Mouse (Mus musculus): ENCODE data around the gene Gm45015. TPM values are rescaled to one million over a fixed set of nuclear protein-coding genes. Genes with fewer than 3 reads are reported as not detected.
A peak's percentile ranks its signal among the peaks of the same experiment; 100 is the strongest.
"Not testable (repeated sequence)": the region's sequence is repeated elsewhere in the genome, so short reads cannot be mapped to it uniquely, and the experiment has no call there.

Gm45015 gene
- total and polyA plus RNA-seq, 3 experiments: not detected

DNA sequence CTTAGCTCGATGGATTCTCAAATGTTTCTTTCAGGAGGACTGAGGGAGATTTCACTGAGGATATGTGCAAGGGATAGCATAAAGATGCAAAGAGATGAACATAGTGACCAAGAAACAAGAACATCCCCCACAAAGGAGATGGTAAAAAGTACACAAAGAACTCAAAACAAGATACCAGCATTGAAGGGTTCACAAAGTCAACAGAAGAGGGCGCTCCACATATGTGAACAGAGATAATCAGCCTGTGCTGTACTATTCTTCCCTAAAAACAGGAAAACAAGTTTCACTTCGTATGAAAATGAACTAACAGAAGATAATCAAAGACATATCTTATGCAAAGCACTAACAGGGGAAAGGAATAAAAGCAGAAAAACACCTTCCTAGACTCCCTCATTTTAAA, 24.1 kb downstream of the Gm45015 start (continued):
- no peak for TF ChIP-seq UBTF (IDR thresholded peaks at IDR 0.05; ENCODE audit: borderline replicate concordance, insufficient read depth, low read depth, low read length)
- peak; percentile 77 for TF ChIP-seq SMC3 (IDR thresholded peaks at IDR 0.05; ENCODE audit: low read depth, low read length)
- no peak for TF ChIP-seq POLR2A (IDR thresholded peaks at IDR 0.05; ENCODE audit: control insufficient read depth in 1 of 2, insufficient read depth in 1 of 2, low read depth in 1 of 2, low read length in 2 of 2, poor library complexity in 1 of 2)
- TF ChIP-seq ELF1 (IDR thresholded peaks at IDR 0.05; ENCODE audit: low read depth, low read length): no peak
- no peak for TF ChIP-seq ZMIZ1 (IDR thresholded peaks at IDR 0.05; ENCODE audit: low read depth, low read length)
- TF ChIP-seq ZC3H11A (IDR thresholded peaks at IDR 0.05; ENCODE audit: low read depth, low read length): peak; percentile 61
- TF ChIP-seq RAD21 (IDR thresholded peaks at IDR 0.05; ENCODE audit: low read depth, low read length): peak; percentile 55
- no peak for TF ChIP-seq CHD1 (IDR thresholded peaks at IDR 0.05; ENCODE audit: low read depth, low read length)
- no peak for TF ChIP-seq SIN3A (IDR thresholded peaks at IDR 0.05; ENCODE audit: low read length)
- no peak for TF ChIP-seq MEF2A (IDR thresholded peaks at IDR 0.05; ENCODE audit: extremely low read depth, insufficient replicate concordance, low read depth, low read length, poor library complexity, severe bottlenecking)
- no peak for TF ChIP-seq KAT2A (conservative IDR thresholded peaks at IDR 0.05; ENCODE audit: low read depth, low read length)
- no peak for TF ChIP-seq E2F4 (IDR thresholded peaks at IDR 0.05; ENCODE audit: borderline replicate concordance, low read depth, low read length)
- no peak for TF ChIP-seq MYC (IDR thresholded peaks at IDR 0.05; ENCODE audit: low read depth, low read length)
- no peak for TF ChIP-seq TAL1 (IDR thresholded peaks at IDR 0.05; ENCODE audit: low read length)

DNA sequence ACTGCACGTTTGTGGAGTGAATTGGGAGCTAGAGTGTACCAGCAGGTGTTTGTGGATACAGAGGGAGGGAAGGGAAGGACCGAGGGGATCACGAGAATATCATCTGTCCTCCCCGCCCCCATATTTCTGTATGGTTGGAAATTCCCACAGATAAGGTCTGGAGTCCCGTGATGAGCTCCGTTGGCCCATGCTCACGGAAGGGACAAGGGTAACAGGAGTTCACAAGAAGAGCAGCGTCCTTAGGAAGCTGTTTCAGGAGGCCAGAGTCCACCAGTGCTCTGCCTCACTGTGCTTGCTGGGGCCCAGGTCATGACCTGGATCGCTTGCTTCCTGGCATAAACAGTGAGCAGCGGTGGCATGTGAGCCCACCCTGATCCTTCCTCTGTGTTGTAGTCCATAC, 40.9 kb downstream of the Gm45015 start:
- not testable (repeated sequence) for H3K36me3 ChIP-seq (ENCODE audit: control insufficient read depth in 1 of 2, insufficient read depth in 2 of 2, low read length in 2 of 2); DNase-seq (ENCODE audit: low read depth, low spot score); H3K9ac ChIP-seq (ENCODE audit: control insufficient read depth, low read depth, low read length, poor library complexity, severe bottlenecking); H3K9me3 ChIP-seq (replicated peaks; ENCODE audit: insufficient read depth, low read length); H3K4me1 ChIP-seq (ENCODE audit: control insufficient read depth in 1 of 2, insufficient read depth in 2 of 2, low read length in 2 of 2); H3K4me3 ChIP-seq (ENCODE audit: control insufficient read depth in 1 of 2, insufficient read depth in 1 of 2, low read depth in 2 of 2, low read length in 2 of 2); H3K27me3 ChIP-seq (ENCODE audit: control insufficient read depth in 1 of 2, insufficient read depth in 2 of 2, low read length in 2 of 2); H3K79me2 ChIP-seq (ENCODE audit: control insufficient read depth, insufficient read depth, low read length, poor library complexity); H3K27ac ChIP-seq (ENCODE audit: control insufficient read depth, low read depth, low read length)

DNA sequence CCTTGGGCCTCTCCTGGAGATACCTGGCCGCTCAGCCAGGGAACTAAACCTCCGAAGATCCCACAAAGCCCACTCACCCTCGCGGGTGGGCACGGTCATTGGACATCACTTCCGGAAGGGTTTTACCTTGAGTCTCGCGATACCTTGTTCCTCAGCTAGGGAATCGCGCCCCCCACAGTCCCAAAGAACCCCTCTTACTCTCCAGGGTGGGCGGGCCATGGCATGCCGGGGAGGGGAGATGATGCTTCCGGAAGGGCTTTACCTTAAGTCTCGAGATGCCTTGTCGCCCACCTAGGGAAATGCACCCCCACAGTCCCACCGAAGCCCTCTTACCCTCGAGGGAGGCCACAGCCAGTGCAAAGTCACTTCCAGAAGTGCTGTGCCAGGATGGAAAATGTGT, 43.8 kb downstream of the Gm45015 start, which contains the start of the genes Xlr5a and Xlr5c:
Gene Xlr5a (minus strand): TSS at position 101 of the 400 bp plus-strand sequence.
Gene Xlr5c (minus strand): TSS at position 101 of the 400 bp plus-strand sequence.
- not testable (repeated sequence) for H3K36me3 ChIP-seq (ENCODE audit: control insufficient read depth in 1 of 2, insufficient read depth in 2 of 2, low read length in 2 of 2); H3K9me3 ChIP-seq (replicated peaks; ENCODE audit: insufficient read depth, low read length); H3K9ac ChIP-seq (ENCODE audit: control insufficient read depth, low read depth, low read length, poor library complexity, severe bottlenecking); H3K27me3 ChIP-seq (ENCODE audit: control insufficient read depth in 1 of 2, insufficient read depth in 2 of 2, low read length in 2 of 2); DNase-seq (ENCODE audit: low read depth, low spot score); H3K79me2 ChIP-seq (ENCODE audit: control insufficient read depth, insufficient read depth, low read length, poor library complexity); H3K27ac ChIP-seq (ENCODE audit: control insufficient read depth, low read depth, low read length); H3K4me3 ChIP-seq (ENCODE audit: control insufficient read depth in 1 of 2, insufficient read depth in 1 of 2, low read depth in 2 of 2, low read length in 2 of 2); H3K4me1 ChIP-seq (ENCODE audit: control insufficient read depth in 1 of 2, insufficient read depth in 2 of 2, low read length in 2 of 2)

Other genes starting within 250 kb of the Gm45015 start
- 76.4 and 94.5 TPM in 2 replicates for gene Xlr3a, start 239.7 kb downstream of the Gm45015 start, total RNA-seq (2012; rRNA removed)
- gene Xlr3a, start 239.7 kb downstream of the Gm45015 start, polyA plus RNA-seq (2012; ENCODE audit: insufficient read depth in 1 of 2, insufficient read length in 2 of 2, low read depth in 1 of 2, low replicate concordance in 2 of 2, missing spikeins in 1 of 2): 100 to 1,000 TPM in 1 of 2 experiments, not detected in 1; 161 TPM
- not detected in 2 replicates for gene Gm14685, start 219.8 kb downstream of the Gm45015 start, total RNA-seq (2012; rRNA removed)
- not detected for gene Gm14685, start 219.8 kb downstream of the Gm45015 start, polyA plus RNA-seq (2012; ENCODE audit: insufficient read depth in 1 of 2, insufficient read length in 2 of 2, low read depth in 1 of 2, low replicate concordance in 2 of 2, missing spikeins in 1 of 2)
- not detected in 2 replicates for gene Xlr5b, start 188.0 kb downstream of the Gm45015 start, total RNA-seq (2012; rRNA removed)
- not detected for gene Xlr5b, start 188.0 kb downstream of the Gm45015 start, polyA plus RNA-seq (2012; ENCODE audit: insufficient read depth in 1 of 2, insufficient read length in 2 of 2, low read depth in 1 of 2, low replicate concordance in 2 of 2, missing spikeins in 1 of 2)
- gene DXBay18, start 187.4 kb downstream of the Gm45015 start, total RNA-seq (2012; rRNA removed): not detected in 2 replicates
- gene DXBay18, start 187.4 kb downstream of the Gm45015 start, polyA plus RNA-seq (2012; ENCODE audit: insufficient read depth in 1 of 2, insufficient read length in 2 of 2, low read depth in 1 of 2, low replicate concordance in 2 of 2, missing spikeins in 1 of 2): not detected
- not detected in 2 replicates for gene Spin2d, start 159.9 kb downstream of the Gm45015 start, total RNA-seq (2012; rRNA removed)
- not detected for gene Spin2d, start 159.9 kb downstream of the Gm45015 start, polyA plus RNA-seq (2012; ENCODE audit: insufficient read depth in 1 of 2, insufficient read length in 2 of 2, low read depth in 1 of 2, low replicate concordance in 2 of 2, missing spikeins in 1 of 2)
- gene Xlr3b, start 144.6 kb downstream of the Gm45015 start, total RNA-seq (2012; rRNA removed): 22.4 and 23.8 TPM in 2 replicates
- 10 to 100 TPM in 1 of 2 experiments, not detected in 1; 16.5 TPM for gene Xlr3b, start 144.6 kb downstream of the Gm45015 start, polyA plus RNA-seq (2012; ENCODE audit: insufficient read depth in 1 of 2, insufficient read length in 2 of 2, low read depth in 1 of 2, low replicate concordance in 2 of 2, missing spikeins in 1 of 2)
- 37.4 and 44.4 TPM in 2 replicates for gene Xlr4b, start 122.5 kb downstream of the Gm45015 start, total RNA-seq (2012; rRNA removed)
- 10 to 100 TPM in 1 of 2 experiments, not detected in 1; 43.2 TPM for gene Xlr4b, start 122.5 kb downstream of the Gm45015 start, polyA plus RNA-seq (2012; ENCODE audit: insufficient read depth in 1 of 2, insufficient read length in 2 of 2, low read depth in 1 of 2, low replicate concordance in 2 of 2, missing spikeins in 1 of 2)
- gene F8a, start 108.5 kb downstream of the Gm45015 start, total RNA-seq (2012; rRNA removed): 3.3 and 3.4 TPM in 2 replicates
- 1 to 10 TPM in 1 of 2 experiments, not detected in 1; 6.0 TPM for gene F8a, start 108.5 kb downstream of the Gm45015 start, polyA plus RNA-seq (2012; ENCODE audit: insufficient read depth in 1 of 2, insufficient read length in 2 of 2, low read depth in 1 of 2, low replicate concordance in 2 of 2, missing spikeins in 1 of 2)
- gene Xlr4c, start 93.7 kb downstream of the Gm45015 start, total RNA-seq (2012; rRNA removed): 12.8 and 18.6 TPM in 2 replicates
- 10 to 100 TPM in 1 of 2 experiments, not detected in 1; 37.4 TPM for gene Xlr4c, start 93.7 kb downstream of the Gm45015 start, polyA plus RNA-seq (2012; ENCODE audit: insufficient read depth in 1 of 2, insufficient read length in 2 of 2, low read depth in 1 of 2, low replicate concordance in 2 of 2, missing spikeins in 1 of 2)
- 68.4 and 78.0 TPM in 2 replicates for gene Xlr3c, start 71.5 kb downstream of the Gm45015 start, total RNA-seq (2012; rRNA removed)
- 100 to 1,000 TPM in 1 of 2 experiments, 10 to 100 TPM in 1; 73.5 to 162 TPM for gene Xlr3c, start 71.5 kb downstream of the Gm45015 start, polyA plus RNA-seq (2012; ENCODE audit: insufficient read depth in 1 of 2, insufficient read length in 2 of 2, low read depth in 1 of 2, low replicate concordance in 2 of 2, missing spikeins in 1 of 2)
- not detected in 2 replicates for gene Xlr5a, start 43.9 kb downstream of the Gm45015 start, total RNA-seq (2012; rRNA removed)
- not detected for gene Xlr5a, start 43.9 kb downstream of the Gm45015 start, polyA plus RNA-seq (2012; ENCODE audit: insufficient read depth in 1 of 2, insufficient read length in 2 of 2, low read depth in 1 of 2, low replicate concordance in 2 of 2, missing spikeins in 1 of 2)
- not detected in 2 replicates for gene Xlr5c, start 43.9 kb downstream of the Gm45015 start, total RNA-seq (2012; rRNA removed)
- gene Xlr5c, start 43.9 kb downstream of the Gm45015 start, polyA plus RNA-seq (2012; ENCODE audit: insufficient read depth in 1 of 2, insufficient read length in 2 of 2, low read depth in 1 of 2, low replicate concordance in 2 of 2, missing spikeins in 1 of 2): not detected
- 4.5 and 4.8 TPM in 2 replicates for gene Zfp275, start 5.8 kb upstream of the Gm45015 start, total RNA-seq (2012; rRNA removed)
- 1 to 10 TPM in 1 of 2 experiments, not detected in 1; 5.9 TPM for gene Zfp275, start 5.8 kb upstream of the Gm45015 start, polyA plus RNA-seq (2012; ENCODE audit: insufficient read depth in 1 of 2, insufficient read length in 2 of 2, low read depth in 1 of 2, low replicate concordance in 2 of 2, missing spikeins in 1 of 2)
- 0.04 TPM in 1 of 2 replicates, not detected in the other for gene Gm18336, start 61.9 kb upstream of the Gm45015 start, total RNA-seq (2012; rRNA removed)
- gene Gm18336, start 61.9 kb upstream of the Gm45015 start, polyA plus RNA-seq (2012; ENCODE audit: insufficient read depth in 1 of 2, insufficient read length in 2 of 2, low read depth in 1 of 2, low replicate concordance in 2 of 2, missing spikeins in 1 of 2): not detected
- gene Zfp92, start 74.3 kb upstream of the Gm45015 start, total RNA-seq (2012; rRNA removed): not detected in 2 replicates
- not detected for gene Zfp92, start 74.3 kb upstream of the Gm45015 start, polyA plus RNA-seq (2012; ENCODE audit: insufficient read depth in 1 of 2, insufficient read length in 2 of 2, low read depth in 1 of 2, low replicate concordance in 2 of 2, missing spikeins in 1 of 2)
- not detected in 2 replicates for gene Trex2, start 98.5 kb upstream of the Gm45015 start, total RNA-seq (2012; rRNA removed)
- not detected for gene Trex2, start 98.5 kb upstream of the Gm45015 start, polyA plus RNA-seq (2012; ENCODE audit: insufficient read depth in 1 of 2, insufficient read length in 2 of 2, low read depth in 1 of 2, low replicate concordance in 2 of 2, missing spikeins in 1 of 2)
- gene Haus7, start 122.2 kb upstream of the Gm45015 start, total RNA-seq (2012; rRNA removed): 19.7 and 24.0 TPM in 2 replicates
- gene Haus7, start 122.2 kb upstream of the Gm45015 start, polyA plus RNA-seq (2012; ENCODE audit: insufficient read depth in 1 of 2, insufficient read length in 2 of 2, low read depth in 1 of 2, low replicate concordance in 2 of 2, missing spikeins in 1 of 2): 10 to 100 TPM in 1 of 2 experiments, not detected in 1; 27.9 TPM
- gene Bgn, start 146.8 kb upstream of the Gm45015 start, total RNA-seq (2012; rRNA removed): not detected in 2 replicates
- gene Bgn, start 146.8 kb upstream of the Gm45015 start, polyA plus RNA-seq (2012; ENCODE audit: insufficient read depth in 1 of 2, insufficient read length in 2 of 2, low read depth in 1 of 2, low replicate concordance in 2 of 2, missing spikeins in 1 of 2): not detected
- gene Atp2b3, start 166.2 kb upstream of the Gm45015 start, total RNA-seq (2012; rRNA removed): not detected in 2 replicates
- not detected for gene Atp2b3, start 166.2 kb upstream of the Gm45015 start, polyA plus RNA-seq (2012; ENCODE audit: insufficient read depth in 1 of 2, insufficient read length in 2 of 2, low read depth in 1 of 2, low replicate concordance in 2 of 2, missing spikeins in 1 of 2)